Mouse (Mus musculus) ES-E14 (cell line): ENCODE measurements around the gene Msl1. TPM values are rescaled to one million over a fixed set of nuclear protein-coding genes. Genes with fewer than 3 reads are reported as not detected.

Experiments used
- DNase-seq: peaks from one replicate; pipeline ENCODE4 v3.0.0-alpha.2; 2013; ENCODE audit warnings: low read depth, low spot score
- H3K27ac ChIP-seq: 2 replicates; pipeline ENCODE4 v1.5.1; 2012; ENCODE audit warnings: low read depth, mild to moderate bottlenecking, low read length, moderate library complexity, mixed read lengths; ENCODE audit not compliant: poor library complexity, insufficient read depth, severe bottlenecking
- H3K36me3 ChIP-seq: 2 replicates; pipeline ENCODE4 v1.6.1; 2012; ENCODE audit warnings: mild to moderate bottlenecking, low read length, moderate library complexity, mixed read lengths; ENCODE audit not compliant: control insufficient read depth, poor library complexity, insufficient read depth, severe bottlenecking
- H3K4me1 ChIP-seq, 2 experiments: fragments of 150-350 bp in 1 of 2; sonication (generic) in 1 of 2; 2 replicates each; pipeline ENCODE4 v1.6.1; 2012; ENCODE audit warnings: low read length in 2 of 2, mild to moderate bottlenecking in 1 of 2, mixed read lengths in 1 of 2; ENCODE audit not compliant: control insufficient read depth in 2 of 2, insufficient read depth in 2 of 2, poor library complexity in 1 of 2
- H3K4me3 ChIP-seq, 2 experiments: fragments of 150-350 bp in 1 of 2; sonication (generic) in 1 of 2; 2 replicates each; pipeline ENCODE4 v1.5.1; 2012; ENCODE audit warnings: low read length in 2 of 2, low read depth in 1 of 2, mild to moderate bottlenecking in 1 of 2, mixed read lengths in 1 of 2; ENCODE audit not compliant: insufficient read depth in 1 of 2, poor library complexity in 1 of 2, severe bottlenecking in 1 of 2
- H3K9ac ChIP-seq: 2 replicates; pipeline ENCODE4 v1.6.1; 2012; ENCODE audit warnings: low read depth, mild to moderate bottlenecking, low read length, mixed read lengths; ENCODE audit not compliant: poor library complexity, insufficient read depth, severe bottlenecking
- H3K9me3 ChIP-seq: fragments of 150-350 bp; sonication (generic); 2 replicates; pipeline ENCODE4 v1.6.1; 2012; ENCODE audit warnings: low read depth, mild to moderate bottlenecking, low read length; ENCODE audit not compliant: control insufficient read depth, insufficient read depth
- CHD2 ChIP-seq: IDR thresholded peaks from 2 replicates; pipeline ENCODE4 v1.6.1; 2014; ENCODE audit warnings: mild to moderate bottlenecking, low read depth, low read length, inconsistent platforms
- HCFC1 ChIP-seq: IDR thresholded peaks from 2 replicates; pipeline ENCODE4 v1.6.1; 2012; ENCODE audit warnings: low read length, inconsistent platforms, borderline replicate concordance; ENCODE audit not compliant: insufficient read depth
- MAFK ChIP-seq: IDR thresholded peaks from 2 replicates; pipeline ENCODE4 v1.6.1; 2014; ENCODE audit warnings: mild to moderate bottlenecking, low read depth, low read length, inconsistent platforms; ENCODE audit not compliant: insufficient read depth
- ZC3H11A ChIP-seq: IDR thresholded peaks from 2 replicates; pipeline ENCODE4 v1.6.1; 2012; ENCODE audit warnings: low read depth, mild to moderate bottlenecking, inconsistent platforms, low read length, borderline replicate concordance
- ZNF384 ChIP-seq: IDR thresholded peaks from 2 replicates; pipeline ENCODE4 v1.6.1; 2012; ENCODE audit warnings: low read depth, low read length, inconsistent platforms
- in situ Hi-C, 2 experiments: fragments of 600-800 bp; cut with MboI; formaldehyde crosslinking; loops; one replicate each; pipeline ENCODE4 v1.15.1; 2025; ENCODE audit warnings: low sequenced_read_pairs in 2 of 2, inconsistent platforms in 1 of 2; ENCODE audit not compliant: unreplicated experiment in 2 of 2
- total RNA-seq: library from RNA; depleted of rRNA; stranded (reverse); fragments of 300-350 nt; gene quantifications from 2 replicates; pipeline ENCODE4 v1.2.3, GENCODE M21; 2012

Gene Msl1
- total RNA-seq, 1 experiment, result 27.1 TPM

- TF ChIP-seq MAFK (no peak), ZNF384 (no peak), ZC3H11A (no peak)
- no peak for DNase-seq
- H3K4me3 ChIP-seq, result peak overlapping the region; percentile 81 to 85
- H3K27ac ChIP-seq, result peak overlapping the region; percentile 93
- in situ Hi-C loops, result no loop called here
- H3K36me3 ChIP-seq, result peaks cover 6% of the 10 kb centered on the region
- no peaks in the 10 kb centered on the region for H3K9me3 ChIP-seq
- H3K9ac ChIP-seq, result peak overlapping the region; percentile 93
- H3K4me1 ChIP-seq, result peaks cover 2 to 9% of the 10 kb centered on the region in 2 experiments; a peak in 2 of 4 replicates
Measured at GRCm38 (mm10) chr11:98795714-98796514, 598 bp downstream of the Msl1 start.

GRCm38 (mm10) chr11:98796515-98797216 is 1.4 kb downstream of the Msl1 start:
- no peak for DNase-seq
- peaks cover 8% of the 10 kb centered on the region for H3K36me3 ChIP-seq
- peak overlapping the region; percentile 93; the same call in 1 of the 2 replicates for H3K27ac ChIP-seq
- TF ChIP-seq CHD2 (no peak), HCFC1 (no peak), ZNF384 (no peak), ZC3H11A (no peak), MAFK (no peak)
- H3K9me3 ChIP-seq, result no peaks in the 10 kb centered on the region
- peak overlapping the region; percentile 93 for H3K9ac ChIP-seq
- in situ Hi-C loops, result no loop called here
- peak overlapping the region; percentile 81 to 85 for H3K4me3 ChIP-seq
- peaks cover under 1 to 9% of the 10 kb centered on the region in 2 experiments; a peak in 2 of 4 replicates for H3K4me1 ChIP-seq

- Histone ChIP-seq H3K36me3 (peaks cover 11% of the 10 kb centered on the region), H3K4me1 (peaks cover 0 to 8% of the 10 kb centered on the region in 2 experiments; a peak in 2 of 4 replicates), H3K9ac (no peak overlapping the region), H3K27ac (no peak overlapping the region), H3K4me3 (peak overlapping the region in 1 of 2 experiments; percentile 81; a peak in 2 of 4 replicates), H3K9me3 (no peaks in the 10 kb centered on the region)
- in situ Hi-C loops, result no loop called here
- DNase-seq, result no peak
- no peak for TF ChIP-seq CHD2
- no peak for TF ChIP-seq MAFK
- no peak for TF ChIP-seq ZNF384
- no peak for TF ChIP-seq HCFC1
- no peak for TF ChIP-seq ZC3H11A
Measured at GRCm38 (mm10) chr11:98797306-98797705, 2.0 kb downstream of the Msl1 start.

GRCm38 (mm10) chr11:98797909-98798308 is 2.6 kb downstream of the Msl1 start:
- no peak overlapping the region for H3K4me3 ChIP-seq
- peaks cover 0 to 5% of the 10 kb centered on the region in 2 experiments; a peak in 2 of 4 replicates for H3K4me1 ChIP-seq
- H3K36me3 ChIP-seq, result peaks cover 13% of the 10 kb centered on the region
- no peak overlapping the region for H3K27ac ChIP-seq
- in situ Hi-C loops, result no loop called here
- H3K9me3 ChIP-seq, result no peaks in the 10 kb centered on the region
- no peak for TF ChIP-seq ZC3H11A
- no peak for TF ChIP-seq MAFK
- no peak for TF ChIP-seq ZNF384
- no peak for TF ChIP-seq CHD2
- TF ChIP-seq HCFC1, result no peak
- no peak overlapping the region for H3K9ac ChIP-seq
- no peak for DNase-seq
